Mouse (Mus musculus): ENCODE data around the gene Hmox2. TPM values are rescaled to one million over a fixed set of nuclear protein-coding genes. Genes with fewer than 3 reads are reported as not detected.

Gene Hmox2
- polyA plus RNA-seq, 1 experiment from 2014 or later: 81.0 TPM

- H3K27me3 ChIP-seq: no peaks in the 10 kb centered on the region
- H3K36me3 ChIP-seq: peaks cover 94% of the 10 kb centered on the region
- H3K27ac ChIP-seq (replicated peaks): no peak overlapping the region
- no peaks in the 10 kb centered on the region for H3K9me3 ChIP-seq
- H3K9ac ChIP-seq (replicated peaks): no peak overlapping the region
- H3K4me1 ChIP-seq: no peaks in the 10 kb centered on the region
- ATAC-seq (ENCODE audit: low FRiP score, low read depth): no peak
- 91% methylated on average over 1 of the region's 1 CpGs for WGBS
- no peak overlapping the region for H3K4me3 ChIP-seq
- no peak overlapping the region for H3K4me2 ChIP-seq (replicated peaks)
Measured at GRCm38 (mm10) chr16:4702646-4703045, 23.5 kb upstream of the Hmox2 start.

GRCm38 (mm10) chr16:4705541-4705940 is 20.6 kb upstream of the Hmox2 start:
- 76% methylated on average over 4 of the region's 4 CpGs for WGBS
- no peaks in the 10 kb centered on the region for H3K4me1 ChIP-seq
- ATAC-seq (ENCODE audit: low FRiP score, low read depth): no peak

GRCm38 (mm10) chr16:4711173-4711572 is 15.0 kb upstream of the Hmox2 start:
- no peaks in the 10 kb centered on the region for H3K27me3 ChIP-seq
- H3K9ac ChIP-seq (replicated peaks): no peak overlapping the region
- H3K4me3 ChIP-seq: no peak overlapping the region
- WGBS: 91% methylated on average over 4 of the region's 4 CpGs
- no peak for ATAC-seq (ENCODE audit: low FRiP score, low read depth)
- H3K36me3 ChIP-seq: peaks cover 98% of the 10 kb centered on the region
- H3K4me2 ChIP-seq (replicated peaks): no peak overlapping the region
- no peak overlapping the region for H3K27ac ChIP-seq (replicated peaks)
- H3K9me3 ChIP-seq: no peaks in the 10 kb centered on the region
- no peaks in the 10 kb centered on the region for H3K4me1 ChIP-seq

More at GRCm38 (mm10) chr16:4705541-4705940, 20.6 kb upstream of the Hmox2 start:
- Histone ChIP-seq H3K4me2 (replicated peaks) (no peak overlapping the region), H3K27me3 (no peaks in the 10 kb centered on the region), H3K9ac (replicated peaks) (no peak overlapping the region), H3K27ac (replicated peaks) (no peak overlapping the region), H3K36me3 (peaks cover 95% of the 10 kb centered on the region), H3K9me3 (no peaks in the 10 kb centered on the region), H3K4me3 (no peak overlapping the region)

- Histone ChIP-seq H3K27me3 (no peaks in the 10 kb centered on the region), H3K9me3 (no peaks in the 10 kb centered on the region), H3K4me2 (replicated peaks) (no peak overlapping the region), H3K9ac (replicated peaks) (no peak overlapping the region), H3K36me3 (peaks cover 74% of the 10 kb centered on the region), H3K4me1 (peaks cover 7% of the 10 kb centered on the region; the same call in 1 of the 2 replicates), H3K4me3 (no peak overlapping the region), H3K27ac (replicated peaks) (no peak overlapping the region)
- 94% methylated on average over 17 of the region's 17 CpGs for WGBS
- no peak for ATAC-seq (ENCODE audit: low FRiP score, low read depth)
Measured at GRCm38 (mm10) chr16:4713861-4714710, 12.1 kb upstream of the Hmox2 start.

- peaks cover 36% of the 10 kb centered on the region for H3K36me3 ChIP-seq
- no peaks in the 10 kb centered on the region for H3K9me3 ChIP-seq
- peak overlapping the region; percentile 47; the same call in 1 of the 2 replicates for H3K9ac ChIP-seq (replicated peaks)
- H3K4me1 ChIP-seq: peaks cover 7% of the 10 kb centered on the region; the same call in 1 of the 2 replicates
- ATAC-seq (ENCODE audit: low FRiP score, low read depth): no peak
- H3K27me3 ChIP-seq: no peaks in the 10 kb centered on the region
- peak overlapping the region; percentile 73 for H3K4me3 ChIP-seq
- H3K4me2 ChIP-seq (replicated peaks): peak overlapping the region; percentile 69
- 80% methylated on average over 3 of the region's 3 CpGs for WGBS
- H3K27ac ChIP-seq (replicated peaks): no peak overlapping the region
Measured at GRCm38 (mm10) chr16:4717866-4718265, 8.3 kb upstream of the Hmox2 start.

- ATAC-seq (ENCODE audit: low FRiP score, low read depth): peak; percentile 93
Measured at GRCm38 (mm10) chr16:4718753-4719518, 7.2 kb upstream of the Hmox2 start, which contains the start of gene Nmral1. Gene Nmral1 (minus strand): TSS chr16:4719356.

GRCm38 (mm10) chr16:4722128-4722914 is 3.8 kb upstream of the Hmox2 start:
- Histone ChIP-seq H3K4me2 (replicated peaks) (no peak overlapping the region), H3K9me3 (no peaks in the 10 kb centered on the region), H3K27ac (replicated peaks) (no peak overlapping the region), H3K9ac (replicated peaks) (no peak overlapping the region), H3K27me3 (no peaks in the 10 kb centered on the region), H3K4me1 (peaks cover 14% of the 10 kb centered on the region), H3K36me3 (no peaks in the 10 kb centered on the region), H3K4me3 (no peak overlapping the region)
- WGBS: 83% methylated on average over 7 of the region's 7 CpGs
- no peak for ATAC-seq (ENCODE audit: low FRiP score, low read depth)

More at GRCm38 (mm10) chr16:4718753-4719518, 7.2 kb upstream of the Hmox2 start, which contains the start of gene Nmral1:
- peaks cover 25% of the 10 kb centered on the region for H3K36me3 ChIP-seq
- peaks cover 7% of the 10 kb centered on the region; the same call in 1 of the 2 replicates for H3K4me1 ChIP-seq
- H3K27ac ChIP-seq (replicated peaks): peak within 1 kb of the TSS; percentile 86
- H3K4me3 ChIP-seq: peak within 1 kb of the TSS; percentile 73
- 10% methylated on average over 33 of the region's 33 CpGs for WGBS
- H3K9ac ChIP-seq (replicated peaks): peak within 1 kb of the TSS; percentile 72
- no peaks in the 10 kb centered on the region for H3K27me3 ChIP-seq
- no peaks in the 10 kb centered on the region for H3K9me3 ChIP-seq
- H3K4me2 ChIP-seq (replicated peaks): peak within 1 kb of the TSS; percentile 69

GRCm38 (mm10) chr16:4722915-4723209 is 3.3 kb upstream of the Hmox2 start:
- peaks cover 11% of the 10 kb centered on the region; the same call in 1 of the 2 replicates for H3K4me1 ChIP-seq
- no peaks in the 10 kb centered on the region for H3K9me3 ChIP-seq
- no peak overlapping the region for H3K27ac ChIP-seq (replicated peaks)
- ATAC-seq (ENCODE audit: low FRiP score, low read depth): no peak
- 83% methylated on average over 3 of the region's 3 CpGs for WGBS
- no peaks in the 10 kb centered on the region for H3K36me3 ChIP-seq
- no peak overlapping the region for H3K4me3 ChIP-seq
- H3K9ac ChIP-seq (replicated peaks): no peak overlapping the region
- H3K27me3 ChIP-seq: no peaks in the 10 kb centered on the region
- H3K4me2 ChIP-seq (replicated peaks): no peak overlapping the region

- Histone ChIP-seq H3K27me3 (no peaks in the 10 kb centered on the region), H3K4me1 (peaks cover 9% of the 10 kb centered on the region; the same call in 1 of the 2 replicates), H3K4me3 (no peak overlapping the region), H3K9me3 (no peaks in the 10 kb centered on the region), H3K36me3 (no peaks in the 10 kb centered on the region), H3K27ac (replicated peaks) (no peak overlapping the region), H3K9ac (replicated peaks) (no peak overlapping the region), H3K4me2 (replicated peaks) (no peak overlapping the region)
- no peak for ATAC-seq (ENCODE audit: low FRiP score, low read depth)
- 80% methylated on average over 4 of the region's 4 CpGs for WGBS
Measured at GRCm38 (mm10) chr16:4725266-4725665, 895 bp upstream of the Hmox2 start.

- peak overlapping the region; percentile 76 for H3K27ac ChIP-seq (replicated peaks)
- no peaks in the 10 kb centered on the region for H3K27me3 ChIP-seq
- peaks cover 9% of the 10 kb centered on the region; the same call in 1 of the 2 replicates for H3K4me1 ChIP-seq
- H3K9ac ChIP-seq (replicated peaks): peak overlapping the region; percentile 79
- peak overlapping the region; percentile 82 for H3K4me2 ChIP-seq (replicated peaks)
- H3K9me3 ChIP-seq: no peaks in the 10 kb centered on the region
- no peaks in the 10 kb centered on the region for H3K36me3 ChIP-seq
- H3K4me3 ChIP-seq: peak overlapping the region; percentile 83
- ATAC-seq (ENCODE audit: low FRiP score, low read depth): no peak
- WGBS: 1% methylated on average over 40 of the region's 40 CpGs
Measured at GRCm38 (mm10) chr16:4726528-4727128, 467 bp downstream of the Hmox2 start.

GRCm38 (mm10) chr16:4727526-4727925 is 1.4 kb downstream of the Hmox2 start:
- Histone ChIP-seq H3K4me2 (replicated peaks) (peak overlapping the region; percentile 82; the same call in 1 of the 2 replicates), H3K9ac (replicated peaks) (no peak overlapping the region), H3K9me3 (no peaks in the 10 kb centered on the region), H3K4me3 (no peak overlapping the region), H3K4me1 (peaks cover 9% of the 10 kb centered on the region; the same call in 1 of the 2 replicates), H3K36me3 (no peaks in the 10 kb centered on the region), H3K27ac (replicated peaks) (no peak overlapping the region), H3K27me3 (no peaks in the 10 kb centered on the region)
- 92% methylated on average over 1 of the region's 1 CpGs for WGBS
- no peak for ATAC-seq (ENCODE audit: low FRiP score, low read depth)
